Mouse (Mus musculus) E14TG2a.4 (cell line): ENCODE results near the gene Sfxn5.

Experiments used
- H3K27me3 ChIP-seq: 2 replicates; pipeline ENCODE4 v1.6.1; 2014; ENCODE audit warnings: low read length, control low read depth; ENCODE audit not compliant: insufficient read depth
- H3K36me3 ChIP-seq: 2 replicates; pipeline ENCODE4 v1.6.1; 2014; ENCODE audit warnings: low read length, control low read depth; ENCODE audit not compliant: insufficient read depth
- H3K4me1 ChIP-seq: replicated peaks from 2 replicates; pipeline ENCODE4 v1.6.1; 2014; ENCODE audit warnings: low read depth, low read length, control low read depth
- H3K4me3 ChIP-seq: replicated peaks from 2 replicates; pipeline ENCODE4 v1.5.1; 2014; ENCODE audit warnings: mild to moderate bottlenecking, low read length
- H3K9me3 ChIP-seq: 2 replicates; pipeline ENCODE4 v1.6.1; 2014; ENCODE audit warnings: low read length, control low read depth
- CTCF ChIP-seq: conservative IDR thresholded peaks from 2 replicates; pipeline ENCODE4 v1.5.1; 2014; ENCODE audit warnings: low read length
- NANOG ChIP-seq: IDR thresholded peaks from 2 replicates; pipeline ENCODE4 v1.6.1; 2014; ENCODE audit warnings: borderline replicate concordance, low read length, mixed read lengths
- POU5F1 ChIP-seq: IDR thresholded peaks from 2 replicates; pipeline ENCODE4 v1.6.1; 2014; ENCODE audit warnings: low read length, borderline replicate concordance

Sfxn5 gene

DNA sequence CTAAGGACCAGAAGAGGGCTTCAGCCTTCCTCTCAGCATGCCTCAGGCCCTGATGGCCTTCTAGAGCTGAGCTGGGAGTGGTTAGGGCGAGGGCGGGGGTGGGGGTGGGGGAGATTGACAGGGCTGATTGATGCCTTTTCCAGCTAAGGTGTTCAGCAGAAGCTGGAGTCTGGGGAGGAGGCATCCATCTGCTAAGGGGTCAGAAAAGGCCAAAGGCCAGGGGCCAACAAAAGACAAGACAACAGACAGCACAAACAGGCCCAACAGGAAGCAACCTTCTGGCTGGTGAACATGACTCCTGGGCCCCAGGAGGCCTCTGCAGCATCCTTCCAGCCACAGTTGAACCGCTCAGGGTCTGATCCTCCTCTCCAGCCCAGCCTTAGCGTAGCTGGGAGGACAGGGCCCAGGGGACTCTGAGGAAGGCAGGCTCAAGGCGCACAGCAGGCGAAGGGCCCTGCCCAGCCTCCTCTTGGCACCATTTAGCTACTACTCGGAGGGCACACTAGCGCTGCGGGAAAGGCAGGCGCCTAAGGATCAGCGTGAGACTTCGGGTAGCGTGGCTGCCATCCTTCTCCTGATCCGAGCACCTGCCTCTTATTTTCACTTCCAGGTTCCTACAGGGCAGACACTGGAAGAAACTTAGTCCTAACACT, 109.6 kb downstream of the Sfxn5 start:
- peak overlapping the region; percentile 41 for H3K4me3 ChIP-seq

GRCm38 (mm10) chr6:85222551-85222950, 110.7 kb downstream of the Sfxn5 start:
- TF ChIP-seq NANOG (no peak), POU5F1 (no peak), CTCF (no peak)
- Histone ChIP-seq H3K4me1 (peaks cover 65% of the 10 kb centered on the region), H3K36me3 (no peaks in the 10 kb centered on the region), H3K9me3 (no peaks in the 10 kb centered on the region), H3K27me3 (peaks cover 25% of the 10 kb centered on the region), H3K4me3 (no peak overlapping the region)

More for the DNA sequence above, 109.6 kb downstream of the Sfxn5 start:
- Histone ChIP-seq H3K27me3 (peaks cover 25% of the 10 kb centered on the region), H3K4me1 (peaks cover 66% of the 10 kb centered on the region), H3K9me3 (no peaks in the 10 kb centered on the region), H3K36me3 (no peaks in the 10 kb centered on the region)
- TF ChIP-seq CTCF, result no peak
- TF ChIP-seq POU5F1, result no peak
- TF ChIP-seq NANOG, result no peak

DNA sequence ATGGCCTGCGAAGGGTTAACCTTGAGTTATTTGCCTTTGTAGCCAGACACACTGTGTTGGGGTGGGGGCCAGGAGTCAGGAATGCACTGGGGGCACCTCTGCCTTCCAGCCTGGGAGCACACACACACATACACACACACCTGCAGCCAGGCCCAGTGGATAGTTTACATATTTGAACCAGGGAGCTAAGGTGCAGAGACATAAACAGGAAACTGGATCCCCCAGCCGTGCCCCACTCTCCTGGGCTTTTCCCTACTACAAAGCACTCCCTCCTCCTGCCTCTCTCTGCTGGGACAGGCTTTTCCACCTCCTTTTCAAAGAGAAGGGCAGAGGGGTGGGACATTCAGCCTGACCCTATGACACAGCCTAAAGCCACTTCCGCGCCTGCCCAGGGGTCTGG, 112.3 kb downstream of the Sfxn5 start:
- peaks cover 62% of the 10 kb centered on the region for H3K4me1 ChIP-seq

GRCm38 (mm10) chr6:85219706-85220105, 113.5 kb downstream of the Sfxn5 start:
- Histone ChIP-seq H3K27me3 (peaks cover 11% of the 10 kb centered on the region; the same call in 1 of the 2 replicates), H3K4me1 (peaks cover 53% of the 10 kb centered on the region), H3K36me3 (no peaks in the 10 kb centered on the region; the same call in 1 of the 2 replicates), H3K4me3 (no peak overlapping the region), H3K9me3 (no peaks in the 10 kb centered on the region)
- TF ChIP-seq POU5F1, result no peak
- TF ChIP-seq NANOG, result no peak
- no peak for TF ChIP-seq CTCF

More for the DNA sequence above, 112.3 kb downstream of the Sfxn5 start:
- no peak overlapping the region for H3K4me3 ChIP-seq
- no peaks in the 10 kb centered on the region for H3K36me3 ChIP-seq
- TF ChIP-seq NANOG (no peak), CTCF (no peak), POU5F1 (no peak)
- H3K9me3 ChIP-seq, result no peaks in the 10 kb centered on the region
- H3K27me3 ChIP-seq, result peaks cover 18% of the 10 kb centered on the region

GRCm38 (mm10) chr6:85218684-85219445, 114.4 kb downstream of the Sfxn5 start:
- H3K4me3 ChIP-seq, result no peak overlapping the region
- peaks cover 4% of the 10 kb centered on the region; the same call in 1 of the 2 replicates for H3K36me3 ChIP-seq
- no peaks in the 10 kb centered on the region for H3K9me3 ChIP-seq
- H3K4me1 ChIP-seq, result peaks cover 45% of the 10 kb centered on the region
- peaks cover 11% of the 10 kb centered on the region; the same call in 1 of the 2 replicates for H3K27me3 ChIP-seq
- TF ChIP-seq CTCF (no peak), NANOG (no peak), POU5F1 (no peak)

GRCm38 (mm10) chr6:85218251-85218650, 115.0 kb downstream of the Sfxn5 start:
- no peak overlapping the region for H3K4me3 ChIP-seq
- H3K36me3 ChIP-seq, result peaks cover 4% of the 10 kb centered on the region; the same call in 1 of the 2 replicates
- 0 out of 2 replicates have a peak, but pooled peaks cover 7% of the 10 kb centered on the region for H3K27me3 ChIP-seq
- H3K4me1 ChIP-seq, result peaks cover 39% of the 10 kb centered on the region
- TF ChIP-seq POU5F1 (no peak), NANOG (no peak), CTCF (no peak)
- no peaks in the 10 kb centered on the region for H3K9me3 ChIP-seq

- TF ChIP-seq CTCF (no peak), POU5F1 (no peak), NANOG (no peak)
- H3K4me1 ChIP-seq, result peaks cover 30% of the 10 kb centered on the region
- no peaks in the 10 kb centered on the region for H3K9me3 ChIP-seq
- peaks cover 4% of the 10 kb centered on the region; the same call in 1 of the 2 replicates for H3K36me3 ChIP-seq
- peaks cover 52% of the 10 kb centered on the region for H3K27me3 ChIP-seq
- H3K4me3 ChIP-seq, result no peak overlapping the region
Observed at GRCm38 (mm10) chr6:85210686-85211085, 122.5 kb downstream of the Sfxn5 start.

DNA sequence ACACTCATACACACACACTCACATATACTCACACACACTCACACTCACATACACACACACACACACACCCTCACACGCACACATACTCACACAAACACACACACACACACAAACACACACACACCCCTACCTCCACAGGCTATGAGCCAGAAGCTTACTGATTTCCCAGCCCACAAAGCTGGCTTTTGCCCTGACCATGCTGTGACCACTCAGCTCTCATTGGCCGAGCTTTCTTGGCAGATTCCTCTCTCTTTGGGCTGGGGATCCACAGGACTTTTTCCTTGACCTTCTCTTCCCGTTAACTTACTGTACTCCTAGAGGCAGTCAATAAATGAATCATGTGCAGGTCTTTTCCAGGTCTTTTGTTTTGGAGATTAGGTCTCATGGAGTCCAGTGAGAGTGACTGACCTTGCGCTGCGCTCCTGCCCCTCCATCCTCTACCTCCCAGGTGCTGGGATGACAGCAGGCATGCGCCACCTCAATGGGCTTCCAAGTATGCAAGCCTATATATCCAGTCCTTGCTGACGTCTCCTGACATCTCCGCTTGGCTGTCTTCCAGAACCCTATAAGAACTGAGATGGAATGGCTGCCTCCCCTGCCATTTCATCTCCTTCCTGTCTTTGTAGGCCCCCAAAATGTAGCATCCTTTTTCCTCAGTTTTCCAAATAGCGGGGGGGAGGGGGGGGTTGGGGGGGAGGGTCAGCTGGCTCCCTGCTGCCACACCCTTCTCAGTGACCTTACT, 123.8 kb downstream of the Sfxn5 start:
- Histone ChIP-seq H3K4me1 (peaks cover 33% of the 10 kb centered on the region), H3K36me3 (peaks cover 3% of the 10 kb centered on the region; the same call in 1 of the 2 replicates), H3K4me3 (no peak overlapping the region), H3K9me3 (no peaks in the 10 kb centered on the region), H3K27me3 (peaks cover 63% of the 10 kb centered on the region)
- no peak for TF ChIP-seq POU5F1
- no peak for TF ChIP-seq CTCF
- no peak for TF ChIP-seq NANOG
